Mouse (Mus musculus) stomach, embryonic 16.5 days (tissue): ENCODE results near the gene Olfr220. TPM values are rescaled to one million over a fixed set of nuclear protein-coding genes. Genes with fewer than 3 reads are reported as not detected.

Source experiments
- ATAC-seq: fragments of 200-750 bp; cut with Nextera tagmentation; 2 replicates; pipeline ENCODE4 v1.8.0; 2017; ENCODE audit warnings: moderate number of reproducible peaks, moderate TSS enrichment; ENCODE audit not compliant: insufficient read depth, low FRiP score
- H3K27ac ChIP-seq: fragments of 300-500 bp; sonication (generic); 2 replicates; pipeline ENCODE4 v1.5.1; 2014; ENCODE audit warnings: low read length
- H3K27me3 ChIP-seq: fragments of 300-500 bp; sonication (generic); 2 replicates; pipeline ENCODE4 v1.6.1; 2014; ENCODE audit warnings: low read length, control low read depth, mixed read lengths; ENCODE audit not compliant: control insufficient read depth, insufficient read depth
- H3K36me3 ChIP-seq: fragments of 300-500 bp; sonication (generic); 2 replicates; pipeline ENCODE4 v1.6.1; 2014; ENCODE audit warnings: low read length; ENCODE audit not compliant: control insufficient read depth, insufficient read depth
- H3K4me1 ChIP-seq: fragments of 300-500 bp; sonication (generic); 2 replicates; pipeline ENCODE4 v1.6.1; 2014; ENCODE audit warnings: low read length, control low read depth, mixed read lengths; ENCODE audit not compliant: control insufficient read depth, insufficient read depth
- H3K4me2 ChIP-seq: fragments of 300-500 bp; sonication (generic); 2 replicates; pipeline ENCODE4 v1.6.1; 2014; ENCODE audit warnings: low read depth, low read length, mixed read lengths
- H3K4me3 ChIP-seq: fragments of 300-500 bp; sonication (generic); replicated peaks from 2 replicates; pipeline ENCODE4 v1.5.1; 2014; ENCODE audit warnings: mild to moderate bottlenecking, low read length
- H3K9ac ChIP-seq: fragments of 300-500 bp; sonication (generic); 2 replicates; pipeline ENCODE4 v1.6.1; 2014; ENCODE audit warnings: low read length
- H3K9me3 ChIP-seq: fragments of 300-500 bp; sonication (generic); replicated peaks from 2 replicates; pipeline ENCODE4 v1.6.1; 2016; ENCODE audit warnings: low read length, control low read depth; ENCODE audit not compliant: control insufficient read depth
- WGBS: fragments of 180-500 bp; shearing (Covaris S2); extraction: QIAGEN DNeasy Blood & Tissue Kit; methylation state at CpG from one replicate; pipeline ENCODE4 v1.1.7; 2014; 5-methylcytosine and 5-hydroxymethylcytosine counted together
- polyA plus RNA-seq: library from polyadenylated mRNA; unstranded; fragments of >200 nt; fragmentation: Nextera tagmentation; extraction: Ambion mirVana; gene quantifications from 2 replicates; pipeline ENCODE4 v1.2.1, GENCODE M21; 2015

Gene Olfr220
- polyA plus RNA-seq, 1 experiment from 2014 or later, result not detected

GRCm38 (mm10) chr1:174466240-174466639 lies 24.4 kb downstream of the Olfr220 start:
- Histone ChIP-seq H3K4me2 (no peak overlapping the region), H3K9ac (no peak overlapping the region), H3K9me3 (no peaks in the 10 kb centered on the region), H3K4me1 (no peaks in the 10 kb centered on the region), H3K27ac (no peak overlapping the region), H3K27me3 (no peaks in the 10 kb centered on the region), H3K36me3 (no peaks in the 10 kb centered on the region), H3K4me3 (no peak overlapping the region)
- 36% methylated on average over 2 of the region's 2 CpGs for WGBS
- no peak for ATAC-seq

- H3K27me3 ChIP-seq, result no peaks in the 10 kb centered on the region
- no peak overlapping the region for H3K27ac ChIP-seq
- H3K36me3 ChIP-seq, result no peaks in the 10 kb centered on the region
- no peaks in the 10 kb centered on the region for H3K9me3 ChIP-seq
- H3K4me3 ChIP-seq, result no peak overlapping the region
- WGBS, result 7% methylated on average over 6 of the region's 6 CpGs
- no peaks in the 10 kb centered on the region for H3K4me1 ChIP-seq
- H3K4me2 ChIP-seq, result no peak overlapping the region
- H3K9ac ChIP-seq, result no peak overlapping the region
- no peak for ATAC-seq
Observed at GRCm38 (mm10) chr1:174469736-174470135, 27.9 kb downstream of the Olfr220 start.

GRCm38 (mm10) chr1:174482567-174482966 lies 40.7 kb downstream of the Olfr220 start:
- no peak for ATAC-seq
- Histone ChIP-seq H3K27ac (no peak overlapping the region), H3K4me2 (no peak overlapping the region), H3K36me3 (no peaks in the 10 kb centered on the region), H3K4me1 (no peaks in the 10 kb centered on the region), H3K9ac (no peak overlapping the region), H3K4me3 (no peak overlapping the region), H3K27me3 (no peaks in the 10 kb centered on the region), H3K9me3 (no peaks in the 10 kb centered on the region)
- WGBS, result 91% methylated on average over 6 of the region's 6 CpGs

GRCm38 (mm10) chr1:174500064-174500463 lies 58.2 kb downstream of the Olfr220 start:
- 58% methylated on average over 4 of the region's 4 CpGs for WGBS
- ATAC-seq, result no peak
- H3K27me3 ChIP-seq, result no peaks in the 10 kb centered on the region; the same call in 1 of the 2 replicates
- H3K4me2 ChIP-seq, result no peak overlapping the region
- no peaks in the 10 kb centered on the region for H3K36me3 ChIP-seq
- H3K4me3 ChIP-seq, result no peak overlapping the region
- H3K4me1 ChIP-seq, result peaks cover 11% of the 10 kb centered on the region
- no peak overlapping the region for H3K9ac ChIP-seq
- no peak overlapping the region for H3K27ac ChIP-seq
- no peaks in the 10 kb centered on the region for H3K9me3 ChIP-seq

Other genes with a start within 250 kb of the Olfr220 start
- gene Olfr419, start 190.0 kb upstream of the Olfr220 start, polyA plus RNA-seq, result not detected in 2 replicates
- 0.50 and 1.3 TPM in 2 replicates for gene Mptx1, start 111.6 kb upstream of the Olfr220 start, polyA plus RNA-seq
- not detected in 2 replicates for gene Olfr417, start 77.0 kb upstream of the Olfr220 start, polyA plus RNA-seq
- not detected in 2 replicates for gene Olfr248, start 51.0 kb upstream of the Olfr220 start, polyA plus RNA-seq
- gene Olfr414, start 18.0 kb upstream of the Olfr220 start, polyA plus RNA-seq, result 0.03 TPM in 1 of 2 replicates, not detected in the other
- 0.61 and 0.89 TPM in 2 replicates for gene Fmn2, start 59.7 kb downstream of the Olfr220 start, polyA plus RNA-seq